Mouse (Mus musculus): ENCODE data around the gene Cxcl17.

- TF ChIP-seq CTCF (IDR thresholded peaks at IDR 0.05; ENCODE audit: low read depth) (no peak), EP300 (IDR thresholded peaks at IDR 0.05; ENCODE audit: low read depth) (no peak)
These were observed 20.7 kb downstream of the Cxcl17 start for GRCm38 (mm10) chr7:25391856-25392453.
